8 mouse cellular contexts compared by ENCODE assay signal in genomic region chr19:53360265-53360958, GRCm38 (mm10). TPM values are rescaled to one million over a fixed set of nuclear protein-coding genes. Genes with fewer than 3 reads are reported as not detected.
A peak's percentile ranks its signal among the peaks of the same experiment; 100 is the strongest.
DNase-seq lines count a peak whose midpoint lies in the region; ATAC-seq lines count a peak whose summit lies in the region.

No protein-coding gene starts in this region.

- peak overlapping the region; percentile 16 for H3K4me3 ChIP-seq in brown adipose tissue, adult 24 weeks (ENCODE audit: insufficient read depth, low read depth, low read length)

- no peaks in the 10 kb centered on the region for H3K4me1 ChIP-seq in brown adipose tissue, adult 24 weeks (ENCODE audit: control insufficient read depth, insufficient read depth, insufficient read length, low read length)

- no peak for ATAC-seq in erythroblast, adult 5-6 weeks (replicated peaks; ENCODE audit: low FRiP score, poor library complexity, severe bottlenecking)

- H3K27ac ChIP-seq in brown adipose tissue, adult 24 weeks (replicated peaks; ENCODE audit: low read depth, low read length): no peak overlapping the region

- DNase-seq in kidney, adult 9 months: peak; percentile 85
- no peak for DNase-seq in kidney, postnatal 4 days
- DNase-seq in cerebellum, postnatal 25 days: peak; percentile 66 to 69
- DNase-seq in layer of hippocampus, postnatal 10 days (ENCODE audit: low spot score in 2 of 2): peak; percentile 38 to 56
- DNase-seq in c-Kit-positive CD71-positive TER-119-positive erythroid progenitor cells, embryonic 14.5 days (ENCODE audit: low spot score): no peak
- no peak for DNase-seq in frontal cortex, postnatal 25 days (ENCODE audit: low spot score in 2 of 2)

RNA-seq across cellular contexts. Expression of gene Gm10197, which starts 11.2 kb away (rescaled TPM):
- polyA plus RNA-seq in brown adipose tissue, adult 24 weeks (2012; ENCODE audit: insufficient read depth, insufficient read length, missing spikeins): not detected in 2 replicates
- not detected for total RNA-seq in layer of hippocampus, postnatal 10 days (2021)
- not detected in 2 replicates for total RNA-seq in erythroblast, adult 5-6 weeks (2015; ENCODE audit: low replicate concordance)
- not detected in 2 replicates for total RNA-seq in erythroblast, adult 5-6 weeks (2017; ENCODE audit: low replicate concordance)

RNA-seq across cellular contexts. Expression of gene Smndc1, which starts 30.0 kb away (rescaled TPM):
- polyA plus RNA-seq in brown adipose tissue, adult 24 weeks (2012; ENCODE audit: insufficient read depth, insufficient read length, missing spikeins): 21.5 and 23.8 TPM in 2 replicates
- 10 to 100 TPM; 37.2 to 38.9 TPM for total RNA-seq in layer of hippocampus, postnatal 10 days (2021)
- total RNA-seq in erythroblast, adult 5-6 weeks (2015; ENCODE audit: low replicate concordance): 17.5 and 29.0 TPM in 2 replicates
- 17.3 and 18.9 TPM in 2 replicates for total RNA-seq in erythroblast, adult 5-6 weeks (2017; ENCODE audit: low replicate concordance)

RNA-seq across cellular contexts. Expression of gene Mxi1, which starts 50.1 kb away (rescaled TPM):
- 20.9 and 37.2 TPM in 2 replicates for polyA plus RNA-seq in brown adipose tissue, adult 24 weeks (2012; ENCODE audit: insufficient read depth, insufficient read length, missing spikeins)
- 10 to 100 TPM; 52.0 to 57.0 TPM for total RNA-seq in layer of hippocampus, postnatal 10 days (2021)
- 71.1 and 75.4 TPM in 2 replicates for total RNA-seq in erythroblast, adult 5-6 weeks (2015; ENCODE audit: low replicate concordance)
- total RNA-seq in erythroblast, adult 5-6 weeks (2017; ENCODE audit: low replicate concordance): 156 and 229 TPM in 2 replicates

Comparison
In these comparisons a context has a peak if more than half of its experiments do, and no peak if none do; other contexts are left out.
1. DNase-seq: peak in kidney, adult 9 months (single experiment), cerebellum, postnatal 25 days (2 of 2) and layer of hippocampus, postnatal 10 days (2 of 2); none in kidney, postnatal 4 days (0 of 2), c-Kit-positive CD71-positive TER-119-positive erythroid progenitor cells, embryonic 14.5 days (single experiment) and frontal cortex, postnatal 25 days (0 of 2).